Mouse (Mus musculus) ES-E14 (cell line): ENCODE measurements around the gene Celf5. TPM values are rescaled to one million over a fixed set of nuclear protein-coding genes. Genes with fewer than 3 reads are reported as not detected.

Experiments
- DNase-seq: peaks from one replicate; pipeline ENCODE4 v3.0.0-alpha.2; 2013; ENCODE audit warnings: low read depth, low spot score
- H3K27ac ChIP-seq: 2 replicates; pipeline ENCODE4 v1.5.1; 2012; ENCODE audit warnings: low read depth, mild to moderate bottlenecking, low read length, moderate library complexity, mixed read lengths; ENCODE audit not compliant: poor library complexity, insufficient read depth, severe bottlenecking
- H3K36me3 ChIP-seq: 2 replicates; pipeline ENCODE4 v1.6.1; 2012; ENCODE audit warnings: mild to moderate bottlenecking, low read length, moderate library complexity, mixed read lengths; ENCODE audit not compliant: control insufficient read depth, poor library complexity, insufficient read depth, severe bottlenecking
- H3K4me1 ChIP-seq, 2 experiments: fragments of 150-350 bp in 1 of 2; sonication (generic) in 1 of 2; 2 replicates each; pipeline ENCODE4 v1.6.1; 2012; ENCODE audit warnings: low read length in 2 of 2, mild to moderate bottlenecking in 1 of 2, mixed read lengths in 1 of 2; ENCODE audit not compliant: control insufficient read depth in 2 of 2, insufficient read depth in 2 of 2, poor library complexity in 1 of 2
- H3K4me3 ChIP-seq, 2 experiments: fragments of 150-350 bp in 1 of 2; sonication (generic) in 1 of 2; 2 replicates each; pipeline ENCODE4 v1.5.1; 2012; ENCODE audit warnings: low read length in 2 of 2, low read depth in 1 of 2, mild to moderate bottlenecking in 1 of 2, mixed read lengths in 1 of 2; ENCODE audit not compliant: insufficient read depth in 1 of 2, poor library complexity in 1 of 2, severe bottlenecking in 1 of 2
- H3K9ac ChIP-seq: 2 replicates; pipeline ENCODE4 v1.6.1; 2012; ENCODE audit warnings: low read depth, mild to moderate bottlenecking, low read length, mixed read lengths; ENCODE audit not compliant: poor library complexity, insufficient read depth, severe bottlenecking
- H3K9me3 ChIP-seq: fragments of 150-350 bp; sonication (generic); 2 replicates; pipeline ENCODE4 v1.6.1; 2012; ENCODE audit warnings: low read depth, mild to moderate bottlenecking, low read length; ENCODE audit not compliant: control insufficient read depth, insufficient read depth
- CHD2 ChIP-seq: IDR thresholded peaks from 2 replicates; pipeline ENCODE4 v1.6.1; 2014; ENCODE audit warnings: mild to moderate bottlenecking, low read depth, low read length, inconsistent platforms
- HCFC1 ChIP-seq: IDR thresholded peaks from 2 replicates; pipeline ENCODE4 v1.6.1; 2012; ENCODE audit warnings: low read length, inconsistent platforms, borderline replicate concordance; ENCODE audit not compliant: insufficient read depth
- MAFK ChIP-seq: IDR thresholded peaks from 2 replicates; pipeline ENCODE4 v1.6.1; 2014; ENCODE audit warnings: mild to moderate bottlenecking, low read depth, low read length, inconsistent platforms; ENCODE audit not compliant: insufficient read depth
- ZC3H11A ChIP-seq: IDR thresholded peaks from 2 replicates; pipeline ENCODE4 v1.6.1; 2012; ENCODE audit warnings: low read depth, mild to moderate bottlenecking, inconsistent platforms, low read length, borderline replicate concordance
- ZNF384 ChIP-seq: IDR thresholded peaks from 2 replicates; pipeline ENCODE4 v1.6.1; 2012; ENCODE audit warnings: low read depth, low read length, inconsistent platforms
- in situ Hi-C, 2 experiments: fragments of 600-800 bp; cut with MboI; formaldehyde crosslinking; loops; one replicate each; pipeline ENCODE4 v1.15.1; 2025; ENCODE audit warnings: low sequenced_read_pairs in 2 of 2, inconsistent platforms in 1 of 2; ENCODE audit not compliant: unreplicated experiment in 2 of 2
- total RNA-seq: library from RNA; depleted of rRNA; stranded (reverse); fragments of 300-350 nt; gene quantifications from 2 replicates; pipeline ENCODE4 v1.2.3, GENCODE M21; 2012

The Celf5 gene
- total RNA-seq, 1 experiment: 5.0 TPM

DNA sequence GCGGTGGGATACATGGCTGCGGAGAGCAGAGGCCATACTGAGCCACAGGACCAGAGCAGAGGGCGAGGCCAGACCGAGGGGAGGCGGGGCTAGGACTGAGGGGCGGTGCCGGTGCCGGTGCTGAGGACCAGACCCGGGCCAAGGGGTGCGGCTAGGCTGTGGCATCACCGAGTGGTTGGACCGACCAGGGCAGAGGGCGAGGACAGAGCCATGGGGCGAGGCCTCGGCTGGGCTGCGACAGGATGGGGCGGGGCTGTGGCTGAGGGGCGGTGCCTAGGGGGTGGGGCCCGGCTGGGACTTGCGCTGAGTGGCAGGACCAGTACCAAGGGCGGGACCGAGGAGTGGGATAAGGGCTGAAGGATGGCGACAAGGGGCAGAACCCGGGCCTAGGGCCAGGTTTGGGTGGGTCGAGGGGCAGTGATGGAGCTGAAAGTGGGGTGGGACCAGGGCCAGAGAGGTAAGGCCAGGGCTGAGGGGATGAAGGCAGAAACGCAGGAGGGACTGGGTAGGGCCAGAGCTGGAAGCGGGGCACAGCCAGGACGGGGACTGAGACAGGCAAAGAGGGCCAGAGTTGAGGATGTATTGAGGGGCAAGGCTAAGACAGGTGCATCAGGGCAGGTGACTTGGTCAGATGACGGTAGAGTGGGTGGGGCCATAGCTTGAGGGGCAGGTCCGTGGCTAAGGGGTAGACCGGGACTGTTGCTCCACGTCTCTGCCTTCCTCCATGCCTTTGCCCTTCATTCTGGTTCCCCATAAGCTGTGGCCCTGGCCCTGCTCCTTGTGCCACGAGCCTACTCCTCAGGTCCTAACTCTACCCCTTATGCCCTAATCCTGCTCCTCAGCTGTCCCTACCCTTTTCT is 17.9 kb downstream of the Celf5 start:
- Histone ChIP-seq H3K36me3 (no peaks in the 10 kb centered on the region; the same call in 1 of the 2 replicates), H3K4me3 (peak overlapping the region; percentile 63 to 67), H3K9me3 (no peaks in the 10 kb centered on the region), H3K9ac (peak overlapping the region; percentile 63), H3K27ac (peak overlapping the region; percentile 25; the same call in 1 of the 2 replicates), H3K4me1 (peaks cover 12 to 36% of the 10 kb centered on the region in 2 experiments)
- TF ChIP-seq HCFC1: no peak
- TF ChIP-seq CHD2: no peak
- TF ChIP-seq ZNF384: no peak
- no peak for TF ChIP-seq ZC3H11A
- no peak for TF ChIP-seq MAFK
- peak; percentile 83 for DNase-seq
- in situ Hi-C loops: no loop called here

DNA sequence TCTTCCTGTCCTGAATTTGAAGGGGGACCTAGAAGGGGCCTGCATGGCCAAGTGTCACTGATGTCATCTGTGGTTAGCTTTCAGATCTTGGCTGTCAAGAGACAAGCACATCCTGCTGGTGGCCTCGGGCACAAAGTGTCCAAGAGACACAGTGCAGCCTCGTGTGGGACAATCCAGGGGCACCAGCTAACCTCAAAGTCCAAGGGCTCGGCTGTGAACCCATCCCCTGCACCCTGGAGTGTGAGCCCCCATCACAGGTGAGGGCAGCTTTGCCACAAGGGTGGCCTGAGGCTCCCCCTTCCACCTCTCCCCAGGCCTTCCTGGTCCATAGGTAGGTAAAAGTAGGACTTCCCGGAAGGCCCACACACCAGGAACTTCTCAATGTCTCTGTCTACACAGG is 19.0 kb downstream of the Celf5 start:
- Histone ChIP-seq H3K36me3 (no peaks in the 10 kb centered on the region; the same call in 1 of the 2 replicates), H3K4me1 (peaks cover 12 to 36% of the 10 kb centered on the region in 2 experiments), H3K9ac (no peak overlapping the region), H3K4me3 (peak overlapping the region in 1 of 2 experiments; percentile 63; a peak in 1 of 4 replicates), H3K27ac (no peak overlapping the region), H3K9me3 (no peaks in the 10 kb centered on the region)
- no peak for DNase-seq
- TF ChIP-seq ZNF384 (no peak), HCFC1 (no peak), CHD2 (no peak), ZC3H11A (no peak), MAFK (no peak)
- in situ Hi-C loops: no loop called here

DNA sequence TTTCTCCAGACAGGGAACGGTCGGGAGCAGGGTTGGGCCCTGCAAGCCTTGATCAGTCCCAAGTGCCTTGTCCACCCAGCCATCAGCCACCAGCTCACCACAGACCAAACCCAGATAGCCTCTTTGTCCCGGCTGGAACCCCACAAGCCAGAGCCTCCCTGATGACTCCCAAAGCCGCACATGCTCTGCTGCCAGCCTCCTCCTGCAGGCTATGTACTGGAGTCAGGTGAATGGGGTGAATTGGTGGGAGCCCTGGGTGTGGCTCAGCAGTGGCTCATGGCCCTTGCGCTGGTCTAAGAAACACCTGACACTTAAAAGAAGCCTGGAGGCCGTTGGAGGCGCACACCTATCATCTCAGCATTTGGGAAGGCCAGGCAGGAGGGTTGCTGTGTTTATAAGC is 19.6 kb downstream of the Celf5 start:
- H3K4me3 ChIP-seq: no peak overlapping the region
- H3K36me3 ChIP-seq: no peaks in the 10 kb centered on the region; the same call in 1 of the 2 replicates
- no peak for DNase-seq
- no peak for TF ChIP-seq ZC3H11A
- no peak for TF ChIP-seq MAFK
- TF ChIP-seq CHD2: no peak
- no peak for TF ChIP-seq HCFC1
- TF ChIP-seq ZNF384: no peak
- H3K4me1 ChIP-seq: peaks cover 12 to 36% of the 10 kb centered on the region in 2 experiments
- H3K9ac ChIP-seq: no peak overlapping the region
- in situ Hi-C loops: no loop called here
- no peaks in the 10 kb centered on the region for H3K9me3 ChIP-seq
- no peak overlapping the region for H3K27ac ChIP-seq

DNA sequence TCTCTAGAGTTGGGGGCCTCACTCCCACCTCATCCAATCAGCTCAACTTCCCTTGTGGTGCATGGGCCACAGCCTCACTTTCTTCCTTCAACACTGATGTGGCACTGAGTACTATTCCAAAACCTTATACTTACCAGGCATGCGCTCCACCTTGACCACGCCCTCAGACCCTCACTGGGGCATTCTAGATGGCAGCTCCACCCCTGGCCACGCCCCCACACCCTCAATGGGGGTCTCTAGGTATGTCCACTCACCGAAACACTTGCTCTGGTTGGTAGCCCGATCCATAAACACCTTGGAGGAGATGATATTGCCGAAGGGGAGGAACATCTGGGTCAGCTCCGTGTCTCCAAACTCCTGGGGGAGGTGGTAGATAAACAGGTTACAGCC is 20.1 kb downstream of the Celf5 start:
- Histone ChIP-seq H3K27ac (no peak overlapping the region), H3K4me1 (peaks cover 12 to 36% of the 10 kb centered on the region in 2 experiments), H3K4me3 (0 out of 4 replicates have a peak overlapping the region, but pooled peaks of 1 of the 2 experiments have one; percentile 43), H3K9me3 (no peaks in the 10 kb centered on the region), H3K36me3 (no peaks in the 10 kb centered on the region; the same call in 1 of the 2 replicates), H3K9ac (no peak overlapping the region)
- TF ChIP-seq CHD2: no peak
- TF ChIP-seq ZC3H11A: no peak
- in situ Hi-C loops: no loop called here
- no peak for DNase-seq
